Mouse (Mus musculus): ENCODE results near the gene Gm20388. TPM values are rescaled to one million over a fixed set of nuclear protein-coding genes. Genes with fewer than 3 reads are reported as not detected.

The Gm20388 gene
- polyA plus RNA-seq, 1 experiment from 2014 or later = not detected

GRCm38 (mm10) chr8:122855123-122855522 is 2944.5 kb downstream of the Gm20388 start:
- Histone ChIP-seq H3K27me3 (peaks cover 13% of the 10 kb centered on the region; the same call in 1 of the 2 replicates), H3K27ac (no peak overlapping the region)
- WGBS = 74% methylated on average over 4 of the region's 4 CpGs

DNA sequence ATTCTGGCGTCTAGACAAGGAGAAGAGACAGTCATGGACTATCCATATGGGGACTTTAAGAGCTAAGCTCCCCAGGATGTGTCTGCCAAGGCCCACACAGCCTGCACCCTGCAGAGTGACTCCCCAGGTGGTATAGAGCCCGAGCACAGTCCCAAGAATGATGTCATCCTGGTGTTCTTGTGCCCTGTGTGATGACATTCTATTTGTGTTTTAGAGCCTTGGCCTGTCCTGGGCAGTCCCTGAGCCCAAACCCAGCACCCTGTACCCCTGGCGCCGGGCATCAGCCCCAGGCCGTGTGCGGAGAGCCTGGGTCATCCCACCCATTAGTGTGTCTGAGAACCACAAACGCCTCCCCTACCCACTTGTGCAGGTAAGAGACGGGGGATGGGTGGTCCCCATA is 2945.6 kb downstream of the Gm20388 start:
- peaks cover 7% of the 10 kb centered on the region; the same call in 1 of the 2 replicates for H3K4me1 ChIP-seq (replicated peaks)
- 80% methylated on average over 8 of the region's 8 CpGs for WGBS
- H3K9ac ChIP-seq = no peak overlapping the region
- ATAC-seq (replicated peaks; ENCODE audit: insufficient number of reproducible peaks, insufficient read depth, low FRiP score, low read depth) = no peak
- H3K9me3 ChIP-seq (replicated peaks) = no peaks in the 10 kb centered on the region
- H3K27me3 ChIP-seq = peaks cover 10% of the 10 kb centered on the region; the same call in 1 of the 2 replicates
- H3K36me3 ChIP-seq = no peaks in the 10 kb centered on the region
- no peak overlapping the region for H3K4me2 ChIP-seq
- H3K4me3 ChIP-seq = no peak overlapping the region
- no peak overlapping the region for H3K27ac ChIP-seq

More at GRCm38 (mm10) chr8:122855123-122855522, 2944.5 kb downstream of the Gm20388 start:
- H3K4me3 ChIP-seq = no peak overlapping the region
- H3K4me1 ChIP-seq (replicated peaks) = peaks cover 7% of the 10 kb centered on the region; the same call in 1 of the 2 replicates
- H3K36me3 ChIP-seq = no peaks in the 10 kb centered on the region
- no peak overlapping the region for H3K9ac ChIP-seq
- no peaks in the 10 kb centered on the region for H3K9me3 ChIP-seq (replicated peaks)
- H3K4me2 ChIP-seq = no peak overlapping the region
- ATAC-seq (replicated peaks; ENCODE audit: insufficient number of reproducible peaks, insufficient read depth, low FRiP score, low read depth) = no peak

- no peak overlapping the region for H3K9ac ChIP-seq
- peaks cover 4% of the 10 kb centered on the region for H3K4me1 ChIP-seq (replicated peaks)
- no peak overlapping the region for H3K4me2 ChIP-seq
- no peak for ATAC-seq (replicated peaks; ENCODE audit: insufficient number of reproducible peaks, insufficient read depth, low FRiP score, low read depth)
- no peak overlapping the region for H3K27ac ChIP-seq
- peaks cover 5% of the 10 kb centered on the region; the same call in 1 of the 2 replicates for H3K27me3 ChIP-seq
- no peak overlapping the region for H3K4me3 ChIP-seq
- H3K36me3 ChIP-seq = no peaks in the 10 kb centered on the region
- WGBS = 57% methylated on average over 13 of the region's 13 CpGs
- 0 out of 2 replicates have a peak, but pooled peaks cover 5% of the 10 kb centered on the region for H3K9me3 ChIP-seq (replicated peaks)
Observed at GRCm38 (mm10) chr8:122859843-122860242, 2949.2 kb downstream of the Gm20388 start.

DNA sequence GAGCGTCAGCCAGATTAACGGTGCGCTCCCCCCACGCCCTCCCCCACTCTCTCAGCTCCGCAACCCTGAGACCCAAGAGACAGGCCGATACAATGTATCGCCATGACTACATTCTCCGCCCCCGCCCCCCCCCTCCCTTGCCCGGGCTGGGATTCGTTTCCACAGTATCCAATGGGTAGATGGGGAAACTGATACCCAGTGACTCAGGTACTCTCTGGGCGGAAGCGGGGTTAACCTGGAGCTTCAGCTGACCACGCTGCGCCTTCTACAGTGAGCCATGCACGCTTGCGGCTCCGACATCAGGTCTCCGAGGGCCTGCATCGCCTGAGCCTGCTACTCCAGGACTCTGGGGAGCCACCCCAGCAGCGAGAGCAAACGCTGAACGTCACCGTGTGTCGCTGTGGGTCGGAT is 2954.1 kb downstream of the Gm20388 start:
- H3K27ac ChIP-seq = no peak overlapping the region
- 62% methylated on average over 26 of the region's 26 CpGs for WGBS
- peak overlapping the region; percentile 18 for H3K4me3 ChIP-seq
- no peaks in the 10 kb centered on the region for H3K36me3 ChIP-seq
- H3K4me2 ChIP-seq = peak overlapping the region; percentile 51
- peaks cover 5% of the 10 kb centered on the region for H3K27me3 ChIP-seq
- peaks cover 9% of the 10 kb centered on the region for H3K4me1 ChIP-seq (replicated peaks)
- H3K9ac ChIP-seq = no peak overlapping the region
- H3K9me3 ChIP-seq (replicated peaks) = 0 out of 2 replicates have a peak, but pooled peaks cover 14% of the 10 kb centered on the region
- no peak for ATAC-seq (replicated peaks; ENCODE audit: insufficient number of reproducible peaks, insufficient read depth, low FRiP score, low read depth)

- H3K27me3 ChIP-seq = peaks cover 5% of the 10 kb centered on the region
- peak overlapping the region; percentile 18 for H3K4me3 ChIP-seq
- H3K27ac ChIP-seq = no peak overlapping the region
- ATAC-seq (replicated peaks; ENCODE audit: insufficient number of reproducible peaks, insufficient read depth, low FRiP score, low read depth) = no peak
- H3K9ac ChIP-seq = no peak overlapping the region
- H3K36me3 ChIP-seq = no peaks in the 10 kb centered on the region
- peak overlapping the region; percentile 51; the same call in 1 of the 2 replicates for H3K4me2 ChIP-seq
- WGBS = 52% methylated on average over 10 of the region's 10 CpGs
- H3K4me1 ChIP-seq (replicated peaks) = peaks cover 14% of the 10 kb centered on the region
- 0 out of 2 replicates have a peak, but pooled peaks cover 14% of the 10 kb centered on the region for H3K9me3 ChIP-seq (replicated peaks)
Observed at GRCm38 (mm10) chr8:122865441-122865840, 2954.8 kb downstream of the Gm20388 start.

- Histone ChIP-seq H3K4me3 (no peak overlapping the region), H3K4me1 (replicated peaks) (peaks cover 16% of the 10 kb centered on the region), H3K9ac (no peak overlapping the region), H3K4me2 (no peak overlapping the region), H3K27me3 (peaks cover 5% of the 10 kb centered on the region), H3K9me3 (replicated peaks) (0 out of 2 replicates have a peak, but pooled peaks cover 14% of the 10 kb centered on the region), H3K36me3 (no peaks in the 10 kb centered on the region), H3K27ac (no peak overlapping the region)
- ATAC-seq (replicated peaks; ENCODE audit: insufficient number of reproducible peaks, insufficient read depth, low FRiP score, low read depth) = no peak
- WGBS = 78% methylated on average over 8 of the region's 8 CpGs
Observed at GRCm38 (mm10) chr8:122866231-122866630, 2955.6 kb downstream of the Gm20388 start.

GRCm38 (mm10) chr8:122867982-122868381 is 2957.3 kb downstream of the Gm20388 start:
- peaks cover 16% of the 10 kb centered on the region for H3K4me1 ChIP-seq (replicated peaks)
- H3K9ac ChIP-seq = no peak overlapping the region
- no peak overlapping the region for H3K4me3 ChIP-seq
- no peak overlapping the region for H3K4me2 ChIP-seq
- H3K27me3 ChIP-seq = no peaks in the 10 kb centered on the region; the same call in 1 of the 2 replicates
- 86% methylated on average over 6 of the region's 6 CpGs for WGBS
- ATAC-seq (replicated peaks; ENCODE audit: insufficient number of reproducible peaks, insufficient read depth, low FRiP score, low read depth) = no peak
- 0 out of 2 replicates have a peak, but pooled peaks cover 14% of the 10 kb centered on the region for H3K9me3 ChIP-seq (replicated peaks)
- no peaks in the 10 kb centered on the region for H3K36me3 ChIP-seq
- H3K27ac ChIP-seq = no peak overlapping the region

DNA sequence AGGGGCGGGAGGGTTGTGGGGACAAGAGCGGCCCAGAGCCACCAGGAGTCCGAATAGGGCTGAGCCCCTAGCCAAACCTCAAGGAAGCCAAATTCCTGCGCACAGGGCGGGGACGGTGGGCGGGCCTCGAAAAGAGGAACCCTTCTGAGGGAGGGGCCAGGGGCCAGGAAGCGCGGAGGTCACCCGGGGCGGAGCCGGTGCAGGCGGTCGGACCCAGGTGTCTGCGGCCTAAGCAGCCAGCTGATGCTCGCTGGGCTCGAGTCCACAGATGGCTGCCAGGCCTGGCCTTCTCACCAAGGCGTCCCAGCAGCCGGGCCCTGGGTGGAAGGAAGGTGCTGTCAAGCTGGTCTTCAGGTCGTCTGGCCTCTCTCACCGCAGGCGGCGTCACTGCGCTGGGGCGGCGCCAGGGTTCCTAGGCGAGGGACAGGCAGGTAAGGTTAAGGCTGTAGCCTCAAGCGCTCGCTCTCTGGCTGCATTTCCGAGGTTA is 2959.8 kb downstream of the Gm20388 start:
- Histone ChIP-seq H3K4me1 (replicated peaks) (peaks cover 10% of the 10 kb centered on the region), H3K9ac (peak overlapping the region; percentile 23; the same call in 1 of the 2 replicates), H3K27ac (no peak overlapping the region), H3K9me3 (replicated peaks) (0 out of 2 replicates have a peak, but pooled peaks cover 5% of the 10 kb centered on the region), H3K27me3 (no peaks in the 10 kb centered on the region; the same call in 1 of the 2 replicates), H3K4me2 (peak overlapping the region; percentile 52), H3K4me3 (peak overlapping the region; percentile 22), H3K36me3 (no peaks in the 10 kb centered on the region)
- WGBS = 22% methylated on average over 31 of the region's 31 CpGs
- 0 out of 2 replicates have a peak, but pooled peaks have one; percentile 23 for ATAC-seq (replicated peaks; ENCODE audit: insufficient number of reproducible peaks, insufficient read depth, low FRiP score, low read depth)

DNA sequence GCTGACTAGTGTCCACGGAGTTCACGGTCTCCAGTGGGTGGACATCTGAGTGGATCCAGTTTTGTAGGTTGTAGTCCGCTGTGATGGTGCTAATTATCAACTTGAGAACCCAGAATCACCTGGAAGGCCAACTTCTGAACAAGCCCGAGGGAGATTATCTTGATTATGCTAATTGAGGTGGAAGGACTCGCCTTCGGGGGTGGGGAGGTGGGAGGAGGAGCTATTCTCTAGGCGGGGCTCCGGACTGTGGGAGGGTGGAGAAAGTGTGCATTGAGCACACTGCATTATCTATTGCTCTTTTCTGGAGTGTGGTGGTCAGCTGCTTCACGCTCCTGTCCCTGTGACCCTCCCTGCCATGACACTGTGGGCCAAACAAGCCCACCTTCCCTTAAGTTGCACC is 2961.0 kb downstream of the Gm20388 start:
- Histone ChIP-seq H3K27me3 (no peaks in the 10 kb centered on the region), H3K4me1 (replicated peaks) (peaks cover 10% of the 10 kb centered on the region), H3K4me3 (no peak overlapping the region), H3K27ac (no peak overlapping the region), H3K9ac (no peak overlapping the region), H3K4me2 (no peak overlapping the region), H3K9me3 (replicated peaks) (no peaks in the 10 kb centered on the region), H3K36me3 (no peaks in the 10 kb centered on the region)
- ATAC-seq (replicated peaks; ENCODE audit: insufficient number of reproducible peaks, insufficient read depth, low FRiP score, low read depth) = no peak
- 76% methylated on average over 9 of the region's 9 CpGs for WGBS

DNA sequence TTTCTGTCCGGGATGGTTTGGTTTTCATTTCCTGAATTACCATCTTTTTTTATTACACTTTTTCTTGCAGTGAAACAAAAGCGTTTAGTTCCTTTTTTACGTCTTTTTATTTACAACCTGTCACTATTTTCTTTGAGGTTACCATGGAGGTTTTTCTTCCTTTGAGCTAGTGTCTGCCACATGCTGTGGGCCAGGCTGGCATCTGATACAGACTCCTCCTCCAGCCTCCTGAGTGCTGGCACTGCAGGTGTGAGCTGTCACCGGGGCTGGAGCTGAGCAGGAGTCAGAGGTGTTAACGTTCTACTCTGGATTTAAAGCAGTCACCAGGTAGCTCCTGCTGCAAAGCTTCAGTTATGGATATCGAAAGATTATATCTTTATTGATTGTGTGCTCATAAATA is 2962.5 kb downstream of the Gm20388 start:
- no peak for ATAC-seq (replicated peaks; ENCODE audit: insufficient number of reproducible peaks, insufficient read depth, low FRiP score, low read depth)

DNA sequence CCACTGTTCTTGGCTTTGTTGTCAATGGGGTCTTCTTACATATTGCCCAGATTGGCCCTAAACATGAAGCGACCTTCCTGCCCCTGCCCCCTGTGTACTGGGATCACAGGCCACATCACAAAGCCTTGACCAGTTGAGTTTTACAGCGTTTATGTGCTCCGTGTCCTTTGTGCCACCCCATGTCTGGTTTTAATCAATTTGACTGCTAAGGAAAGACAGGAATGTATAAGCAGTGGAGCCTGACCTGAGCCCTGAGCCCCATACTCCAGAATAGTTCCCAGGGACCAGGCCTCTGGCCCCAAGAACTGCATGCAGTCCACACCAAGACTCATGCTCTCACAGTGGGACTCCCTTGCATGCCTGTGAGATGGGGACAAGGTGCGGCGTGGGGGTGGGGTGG is 2964.5 kb downstream of the Gm20388 start:
- ATAC-seq (replicated peaks; ENCODE audit: insufficient number of reproducible peaks, insufficient read depth, low FRiP score, low read depth) = no peak
- no peaks in the 10 kb centered on the region for H3K9me3 ChIP-seq (replicated peaks)
- H3K27ac ChIP-seq = no peak overlapping the region
- H3K27me3 ChIP-seq = no peaks in the 10 kb centered on the region
- no peak overlapping the region for H3K9ac ChIP-seq
- no peak overlapping the region for H3K4me2 ChIP-seq
- no peaks in the 10 kb centered on the region for H3K36me3 ChIP-seq
- no peak overlapping the region for H3K4me3 ChIP-seq
- peaks cover 5% of the 10 kb centered on the region; the same call in 1 of the 2 replicates for H3K4me1 ChIP-seq (replicated peaks)
- 57% methylated on average over 5 of the region's 5 CpGs for WGBS

More for the DNA sequence above, 2962.5 kb downstream of the Gm20388 start:
- H3K27ac ChIP-seq = no peak overlapping the region
- peaks cover 7% of the 10 kb centered on the region; the same call in 1 of the 2 replicates for H3K4me1 ChIP-seq (replicated peaks)
- H3K9me3 ChIP-seq (replicated peaks) = no peaks in the 10 kb centered on the region
- H3K36me3 ChIP-seq = no peaks in the 10 kb centered on the region
- H3K27me3 ChIP-seq = no peaks in the 10 kb centered on the region
- H3K9ac ChIP-seq = no peak overlapping the region
- WGBS = 39% methylated on average over 6 of the region's 6 CpGs
- H3K4me2 ChIP-seq = no peak overlapping the region
- no peak overlapping the region for H3K4me3 ChIP-seq

DNA sequence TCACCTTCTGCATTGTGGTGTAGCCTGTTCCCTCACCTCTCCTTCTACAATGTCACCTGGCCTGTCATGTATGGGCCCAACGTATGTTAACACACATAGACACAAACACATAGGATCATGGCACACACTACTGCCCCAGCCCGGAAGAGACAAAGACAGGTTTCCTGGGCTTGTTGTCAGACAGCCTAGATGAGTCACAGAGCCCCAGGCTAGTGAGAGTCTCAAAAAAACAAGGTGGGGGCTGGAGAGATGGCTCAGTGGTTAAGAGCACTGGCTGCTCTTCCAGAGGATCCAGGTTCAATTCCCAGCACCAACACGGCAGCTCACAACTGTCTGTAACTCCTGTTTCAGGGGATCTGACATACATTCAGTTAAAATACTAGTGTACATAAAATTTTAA is 2967.6 kb downstream of the Gm20388 start:
- no peak overlapping the region for H3K4me2 ChIP-seq
- 87% methylated on average over 3 of the region's 3 CpGs for WGBS
- peaks cover 16% of the 10 kb centered on the region for H3K36me3 ChIP-seq
- H3K9ac ChIP-seq = no peak overlapping the region
- no peaks in the 10 kb centered on the region for H3K9me3 ChIP-seq (replicated peaks)
- H3K27ac ChIP-seq = no peak overlapping the region
- no peak overlapping the region for H3K4me3 ChIP-seq
- ATAC-seq (replicated peaks; ENCODE audit: insufficient number of reproducible peaks, insufficient read depth, low FRiP score, low read depth) = no peak
- H3K27me3 ChIP-seq = no peaks in the 10 kb centered on the region
- H3K4me1 ChIP-seq (replicated peaks) = peaks cover 9% of the 10 kb centered on the region
